In the genomic region with DNA sequence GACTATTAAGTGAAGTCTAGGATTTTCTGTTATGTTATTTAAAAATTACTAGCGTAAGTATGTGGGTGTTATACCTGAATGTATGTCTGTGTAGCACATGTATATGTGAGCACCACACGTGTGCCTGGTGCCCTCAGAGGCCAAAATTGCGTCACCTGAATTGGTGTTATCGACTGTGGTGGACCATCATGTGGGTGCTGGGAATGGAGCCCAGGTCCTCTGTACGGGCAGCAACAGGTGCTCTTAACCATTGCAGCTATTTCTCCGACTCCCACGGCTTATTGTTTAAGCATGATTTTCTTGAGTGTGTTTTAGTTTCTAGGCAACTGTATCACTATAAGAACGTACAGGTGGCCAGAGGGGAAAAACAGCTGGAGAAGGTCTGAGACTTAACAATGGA, we compare ENCODE assay signal across 23 mouse cellular contexts.
"Had no signal": no experiment of that assay in that cellular context is flagged by ENCODE, and none has a peak within 500 bp of the region (broad histone marks: within the 10 kb centered on the region; RNA-seq: fewer than 3 reads in every experiment).

No protein-coding gene starts in this region.

- H3K4me1 ChIP-seq: heart, embryonic 13.5 days; hindbrain, embryonic 13.5 days; hindbrain, embryonic 15.5 days; intestine, embryonic 15.5 days; kidney, embryonic 15.5 days; limb, embryonic 13.5 days; limb, embryonic 15.5 days had no signal

- H3K4me2 ChIP-seq: heart, embryonic 11.5 days; heart, embryonic 13.5 days; heart, embryonic 15.5 days; hindbrain, embryonic 13.5 days; hindbrain, embryonic 15.5 days; intestine, embryonic 15.5 days; kidney, embryonic 15.5 days; limb, embryonic 13.5 days; limb, embryonic 15.5 days had no signal

- DNase-seq: gastrocnemius, postnatal 14 days; gastrocnemius, postnatal 36 days; heart, adult 18-20 months; heart, postnatal 14 days; kidney, adult 11 months; kidney, adult 2 months; kidney, adult 9 months; kidney, postnatal 14 days; layer of hippocampus, adult 9-11 months; layer of hippocampus, postnatal 36 days; left cerebral cortex, postnatal 4 days had no signal

- H3K9me3 ChIP-seq: heart, embryonic 13.5 days; heart, embryonic 15.5 days; hindbrain, embryonic 13.5 days; hindbrain, embryonic 15.5 days; intestine, embryonic 15.5 days; kidney, embryonic 15.5 days; limb, embryonic 13.5 days; limb, embryonic 15.5 days had no signal

- ATAC-seq: intestine, embryonic 15.5 days had no signal

- H3K9ac ChIP-seq: heart, embryonic 13.5 days; heart, embryonic 15.5 days; hindbrain, embryonic 13.5 days; hindbrain, embryonic 15.5 days; intestine, embryonic 15.5 days; kidney, embryonic 15.5 days; limb, embryonic 13.5 days; limb, embryonic 15.5 days; liver, embryonic 14.5 days had no signal

- H3K27ac ChIP-seq: heart, embryonic 13.5 days; heart, embryonic 15.5 days; hindbrain, embryonic 13.5 days; hindbrain, embryonic 15.5 days; hindbrain, postnatal 0 days; intestine, embryonic 15.5 days; kidney, embryonic 15.5 days; kidney, postnatal 0 days; limb, embryonic 13.5 days; limb, embryonic 15.5 days; liver, embryonic 14.5 days had no signal

- H3K4me3 ChIP-seq: heart, embryonic 13.5 days; heart, embryonic 15.5 days; hindbrain, embryonic 13.5 days; hindbrain, embryonic 15.5 days; intestine, embryonic 15.5 days; kidney, embryonic 15.5 days; limb, embryonic 13.5 days; limb, embryonic 15.5 days had no signal

- H3K27me3 ChIP-seq: heart, embryonic 13.5 days; heart, embryonic 15.5 days; hindbrain, embryonic 13.5 days; hindbrain, embryonic 15.5 days; intestine, embryonic 15.5 days; kidney, embryonic 15.5 days; limb, embryonic 13.5 days; limb, embryonic 15.5 days had no signal
